ENCODE assay signal across 7 mouse cellular contexts in genomic region chr4:74221780-74222179, GRCm38 (mm10). TPM values are rescaled to one million over a fixed set of nuclear protein-coding genes. Genes with fewer than 3 reads are reported as not detected.
A peak's percentile ranks its signal among the peaks of the same experiment; 100 is the strongest.
DNase-seq lines count a peak whose midpoint lies in the region; ATAC-seq and TF ChIP-seq lines count a peak whose summit lies in the region.
"Not testable (repeated sequence)": the region's sequence is repeated elsewhere in the genome, so short reads cannot be mapped to it uniquely, and the experiment has no call there.

No protein-coding gene starts in this region.

- not testable (repeated sequence) for H3K27me3 ChIP-seq in forebrain, embryonic 11.5 days (ENCODE audit: control insufficient read depth, insufficient read depth, low read length); forebrain, embryonic 12.5 days; hindbrain, postnatal 0 days (ENCODE audit: insufficient read depth, low read length); midbrain, embryonic 12.5 days; midbrain, embryonic 14.5 days (ENCODE audit: control insufficient read depth, insufficient read depth, low read length); neural tube, embryonic 14.5 days (ENCODE audit: control insufficient read depth, insufficient read depth, low read length)

- not testable (repeated sequence) for DNase-seq in forebrain, embryonic 11.5 days (ENCODE audit: low spot score); hindbrain, postnatal 0 days (ENCODE audit: low spot score); midbrain, embryonic 14.5 days
- DNase-seq in heart, adult 11 months, result peak; percentile 28

- 88% methylated on average over 1 of the region's 1 CpGs for WGBS in forebrain, embryonic 11.5 days
- 78% methylated on average over 1 of the region's 1 CpGs for WGBS in forebrain, embryonic 12.5 days
- WGBS in hindbrain, postnatal 0 days, result 97% methylated on average over 1 of the region's 1 CpGs
- WGBS in midbrain, embryonic 12.5 days, result 98% methylated on average over 1 of the region's 1 CpGs
- 88% methylated on average over 1 of the region's 1 CpGs for WGBS in midbrain, embryonic 14.5 days
- WGBS in neural tube, embryonic 14.5 days, result 91% methylated on average over 1 of the region's 1 CpGs

- not testable (repeated sequence) for H3K9ac ChIP-seq in forebrain, embryonic 11.5 days (ENCODE audit: low read length); forebrain, embryonic 12.5 days; hindbrain, postnatal 0 days (replicated peaks; ENCODE audit: low read length); midbrain, embryonic 12.5 days (replicated peaks); midbrain, embryonic 14.5 days (replicated peaks; ENCODE audit: low read length); neural tube, embryonic 14.5 days (replicated peaks; ENCODE audit: low read depth, low read length)

- not testable (repeated sequence) for H3K36me3 ChIP-seq in forebrain, embryonic 11.5 days (ENCODE audit: control insufficient read depth, insufficient read depth, low read length); forebrain, embryonic 12.5 days (replicated peaks); hindbrain, postnatal 0 days (ENCODE audit: insufficient read depth, low read length); midbrain, embryonic 12.5 days; midbrain, embryonic 14.5 days (ENCODE audit: control insufficient read depth, insufficient read depth, low read length); neural tube, embryonic 14.5 days (ENCODE audit: control insufficient read depth, insufficient read depth, low read length)

- not testable (repeated sequence) for H3K4me1 ChIP-seq in forebrain, embryonic 11.5 days (replicated peaks; ENCODE audit: control insufficient read depth, insufficient read depth, low read length); forebrain, embryonic 12.5 days; hindbrain, postnatal 0 days (ENCODE audit: insufficient read depth, low read length); midbrain, embryonic 12.5 days; midbrain, embryonic 14.5 days (ENCODE audit: control insufficient read depth, insufficient read depth, low read length); neural tube, embryonic 14.5 days (ENCODE audit: control insufficient read depth, insufficient read depth, low read length)

- not testable (repeated sequence) for H3K4me3 ChIP-seq in forebrain, embryonic 11.5 days (ENCODE audit: low read depth, low read length); forebrain, embryonic 12.5 days (replicated peaks); hindbrain, postnatal 0 days (ENCODE audit: low read length); midbrain, embryonic 12.5 days; midbrain, embryonic 14.5 days (replicated peaks; ENCODE audit: low read depth, low read length); neural tube, embryonic 14.5 days (ENCODE audit: low read depth, low read length)

- not testable (repeated sequence) for TF ChIP-seq CTCF in hindbrain, postnatal 0 days (IDR thresholded peaks at IDR 0.05; ENCODE audit: low read depth)

- not testable (repeated sequence) for H3K27ac ChIP-seq in forebrain, embryonic 11.5 days (ENCODE audit: low read depth, low read length); forebrain, embryonic 12.5 days; hindbrain, postnatal 0 days; midbrain, embryonic 12.5 days (replicated peaks); midbrain, embryonic 14.5 days (replicated peaks; ENCODE audit: low read depth, low read length); neural tube, embryonic 14.5 days (ENCODE audit: low read depth, low read length)

- not testable (repeated sequence) for H3K4me2 ChIP-seq in forebrain, embryonic 11.5 days (ENCODE audit: low read depth, low read length, severe bottlenecking); forebrain, embryonic 12.5 days; hindbrain, postnatal 0 days (ENCODE audit: low read depth, low read length); midbrain, embryonic 12.5 days (replicated peaks); midbrain, embryonic 14.5 days (ENCODE audit: low read length); neural tube, embryonic 14.5 days (ENCODE audit: low read depth, low read length)

- ATAC-seq in forebrain, embryonic 11.5 days (replicated peaks; ENCODE audit: low FRiP score), result peak; percentile 53; the same call in 1 of the 2 replicates
- ATAC-seq in forebrain, embryonic 12.5 days (ENCODE audit: low FRiP score), result peak; percentile 51; the same call in 1 of the 2 replicates
- ATAC-seq in hindbrain, postnatal 0 days, result peak; percentile 15; the same call in 1 of the 2 replicates
- ATAC-seq in midbrain, embryonic 12.5 days (ENCODE audit: low FRiP score, low read depth), result peak; percentile 28; the same call in 1 of the 2 replicates
- 0 out of 2 replicates have a peak, but pooled peaks have one; percentile 14 for ATAC-seq in midbrain, embryonic 14.5 days (ENCODE audit: low FRiP score, low TSS enrichment)
- peak; percentile 11; the same call in 1 of the 2 replicates for ATAC-seq in neural tube, embryonic 14.5 days (ENCODE audit: low read depth)

- not testable (repeated sequence) for H3K9me3 ChIP-seq in forebrain, embryonic 11.5 days (ENCODE audit: control insufficient read depth, low read length); forebrain, embryonic 12.5 days; hindbrain, postnatal 0 days (ENCODE audit: low read length); midbrain, embryonic 12.5 days; midbrain, embryonic 14.5 days (ENCODE audit: control insufficient read depth, low read length); neural tube, embryonic 14.5 days (ENCODE audit: control insufficient read depth, low read length)

RNA-seq across cellular contexts. Expression of gene Kdm4c, which starts 20.5 kb away (rescaled TPM):
- polyA plus RNA-seq in forebrain, embryonic 11.5 days (2014; fragmentation: Nextera tagmentation; extraction: Ambion mirVana), result 13.4 and 14.3 TPM in 2 replicates
- polyA plus RNA-seq in forebrain, embryonic 12.5 days (2016; fragmentation: Nextera tagmentation; extraction: Ambion mirVana), result 16.3 and 17.7 TPM in 2 replicates
- total RNA-seq in hindbrain, postnatal 0 days (2014; rRNA removed), result 13.8 and 14.8 TPM in 2 replicates
- polyA plus RNA-seq in hindbrain, postnatal 0 days (2015; fragmentation: Nextera tagmentation; extraction: Ambion mirVana), result 8.2 and 9.5 TPM in 2 replicates
- 13.4 and 16.2 TPM in 2 replicates for polyA plus RNA-seq in midbrain, embryonic 12.5 days (2016; fragmentation: Nextera tagmentation; extraction: Ambion mirVana)
- polyA plus RNA-seq in midbrain, embryonic 14.5 days (2014; fragmentation: Nextera tagmentation; extraction: Ambion mirVana), result 14.3 and 20.5 TPM in 2 replicates
- 22.8 and 24.5 TPM in 2 replicates for polyA plus RNA-seq in neural tube, embryonic 14.5 days (2014; fragmentation: Nextera tagmentation; extraction: Ambion mirVana)
